In genomic region chr2:118179472-118179871, GRCm38 (mm10) we compare ENCODE assay signal across 8 mouse cellular contexts.
A peak's percentile ranks its signal among the peaks of the same experiment; 100 is the strongest.
DNase-seq lines count a peak whose midpoint lies in the region; ATAC-seq and TF ChIP-seq lines count a peak whose summit lies in the region.

No protein-coding gene starts in this region.

- ATAC-seq in hindbrain, embryonic 13.5 days (ENCODE audit: low FRiP score) = no peak
- no peak for ATAC-seq in liver, embryonic 11.5 days (replicated peaks; ENCODE audit: low FRiP score)
- no peak for ATAC-seq in stomach, embryonic 16.5 days (ENCODE audit: insufficient read depth, low FRiP score)

- TF ChIP-seq POLR2A in liver, adult 2 months (IDR thresholded peaks at IDR 0.05; ENCODE audit: extremely low read depth, insufficient read depth, low read length) = no peak

- H3K79me2 ChIP-seq in liver, adult 2 months (ENCODE audit: control insufficient read depth, insufficient read depth, low read length) = no peaks in the 10 kb centered on the region

- no peaks in the 10 kb centered on the region for H3K36me3 ChIP-seq in liver, adult 2 months (ENCODE audit: control insufficient read depth, insufficient read depth, low read length)
- H3K36me3 ChIP-seq in hindbrain, embryonic 13.5 days = no peaks in the 10 kb centered on the region
- H3K36me3 ChIP-seq in liver, embryonic 11.5 days (ENCODE audit: control insufficient read depth, insufficient read depth, low read length) = no peaks in the 10 kb centered on the region
- no peaks in the 10 kb centered on the region for H3K36me3 ChIP-seq in stomach, embryonic 16.5 days (ENCODE audit: control insufficient read depth, insufficient read depth, low read length)

- no peak for TF ChIP-seq CTCF in liver, adult 2 months (IDR thresholded peaks at IDR 0.05; ENCODE audit: low read depth, low read length)

- WGBS in liver, adult 2 months = 22% methylated on average over 8 of the region's 10 CpGs
- WGBS in hindbrain, embryonic 13.5 days = 2% methylated on average over 7 of the region's 10 CpGs
- 10% methylated on average over 9 of the region's 10 CpGs for WGBS in liver, embryonic 11.5 days
- WGBS in stomach, embryonic 16.5 days = 8% methylated on average over 7 of the region's 10 CpGs

- H3K27ac ChIP-seq in liver, adult 2 months (replicated peaks; ENCODE audit: insufficient read depth, low read depth, low read length) = no peak overlapping the region
- no peak overlapping the region for H3K27ac ChIP-seq in hindbrain, embryonic 13.5 days
- H3K27ac ChIP-seq in liver, embryonic 11.5 days (ENCODE audit: low read depth, low read length) = no peak overlapping the region
- no peak overlapping the region for H3K27ac ChIP-seq in stomach, embryonic 16.5 days (ENCODE audit: low read length)

- peak; percentile 12 for DNase-seq in liver, adult 2 months (ENCODE audit: extremely low read depth, low read depth, low spot score)
- DNase-seq in liver = no peak
- no peak for DNase-seq in liver, embryonic 11.5 days (ENCODE audit: low spot score)
- DNase-seq in thymus, postnatal 4 days = no peak
- no peak for DNase-seq in ovary, postnatal 36 days (ENCODE audit: low spot score)
- no peak for DNase-seq in spleen, postnatal 14 days (ENCODE audit: low spot score in 2 of 2)

- no peaks in the 10 kb centered on the region for H3K27me3 ChIP-seq in liver, adult 2 months (ENCODE audit: control insufficient read depth, insufficient read depth, low read length)
- no peaks in the 10 kb centered on the region for H3K27me3 ChIP-seq in hindbrain, embryonic 13.5 days
- no peaks in the 10 kb centered on the region for H3K27me3 ChIP-seq in liver, embryonic 11.5 days (replicated peaks; ENCODE audit: control insufficient read depth, insufficient read depth, low read length)
- no peaks in the 10 kb centered on the region for H3K27me3 ChIP-seq in stomach, embryonic 16.5 days (ENCODE audit: control insufficient read depth, insufficient read depth, low read length)

- H3K4me3 ChIP-seq in liver, adult 2 months (ENCODE audit: insufficient read depth, low read depth, low read length) = no peak overlapping the region
- H3K4me3 ChIP-seq in hindbrain, embryonic 13.5 days = no peak overlapping the region
- H3K4me3 ChIP-seq in liver, embryonic 11.5 days (ENCODE audit: low read depth, low read length) = peak overlapping the region; percentile 12; the same call in 1 of the 2 replicates
- peak overlapping the region; percentile 16 for H3K4me3 ChIP-seq in stomach, embryonic 16.5 days (replicated peaks; ENCODE audit: low read length)

- no peaks in the 10 kb centered on the region for H3K4me1 ChIP-seq in liver, adult 2 months (ENCODE audit: control insufficient read depth, insufficient read depth, low read length)
- no peaks in the 10 kb centered on the region for H3K4me1 ChIP-seq in hindbrain, embryonic 13.5 days (replicated peaks)
- H3K4me1 ChIP-seq in liver, embryonic 11.5 days (replicated peaks; ENCODE audit: control insufficient read depth, insufficient read depth, low read length) = no peaks in the 10 kb centered on the region
- 0 out of 2 replicates have a peak, but pooled peaks cover 2% of the 10 kb centered on the region for H3K4me1 ChIP-seq in stomach, embryonic 16.5 days (ENCODE audit: control insufficient read depth, insufficient read depth, low read length)

- no peaks in the 10 kb centered on the region for H3K9me3 ChIP-seq in hindbrain, embryonic 13.5 days
- H3K9me3 ChIP-seq in liver, embryonic 11.5 days (ENCODE audit: control insufficient read depth, low read length) = no peaks in the 10 kb centered on the region
- no peaks in the 10 kb centered on the region; the same call in 1 of the 2 replicates for H3K9me3 ChIP-seq in stomach, embryonic 16.5 days (replicated peaks; ENCODE audit: control insufficient read depth, low read length)

- peak overlapping the region; percentile 42 for H3K4me2 ChIP-seq in hindbrain, embryonic 13.5 days
- H3K4me2 ChIP-seq in liver, embryonic 11.5 days = peak overlapping the region; percentile 48
- H3K4me2 ChIP-seq in stomach, embryonic 16.5 days (ENCODE audit: low read depth, low read length) = peak overlapping the region; percentile 51

- H3K9ac ChIP-seq in liver, adult 2 months (ENCODE audit: low read depth, low read length) = no peak overlapping the region
- no peak overlapping the region for H3K9ac ChIP-seq in hindbrain, embryonic 13.5 days
- no peak overlapping the region for H3K9ac ChIP-seq in liver, embryonic 11.5 days (ENCODE audit: low read depth, low read length)
- H3K9ac ChIP-seq in stomach, embryonic 16.5 days (ENCODE audit: low read length) = no peak overlapping the region

Comparison
In these comparisons a context has a peak if more than half of its experiments do, and no peak if none do; other contexts are left out.
1. H3K4me3 ChIP-seq: peak in liver, embryonic 11.5 days (single experiment) and stomach, embryonic 16.5 days (single experiment); none in liver, adult 2 months (single experiment) and hindbrain, embryonic 13.5 days (single experiment).
2. Peak in every context shown above with its lines, with median percentiles within 50 percentile points of each other: H3K4me2 ChIP-seq.